Mouse (Mus musculus) lung, postnatal 4 days (tissue): ENCODE results near the gene Ypel4.
A peak's percentile ranks its signal among the peaks of the same experiment; 100 is the strongest.

ENCODE experiments used
- DNase-seq, 2 experiments: peaks; one replicate each; pipeline ENCODE4 v3.0.0; 2021

The Ypel4 gene

GRCm38 (mm10) chr2:84761840-84762239 is 28.0 kb downstream of the Ypel4 start:
- no peak for DNase-seq

DNA sequence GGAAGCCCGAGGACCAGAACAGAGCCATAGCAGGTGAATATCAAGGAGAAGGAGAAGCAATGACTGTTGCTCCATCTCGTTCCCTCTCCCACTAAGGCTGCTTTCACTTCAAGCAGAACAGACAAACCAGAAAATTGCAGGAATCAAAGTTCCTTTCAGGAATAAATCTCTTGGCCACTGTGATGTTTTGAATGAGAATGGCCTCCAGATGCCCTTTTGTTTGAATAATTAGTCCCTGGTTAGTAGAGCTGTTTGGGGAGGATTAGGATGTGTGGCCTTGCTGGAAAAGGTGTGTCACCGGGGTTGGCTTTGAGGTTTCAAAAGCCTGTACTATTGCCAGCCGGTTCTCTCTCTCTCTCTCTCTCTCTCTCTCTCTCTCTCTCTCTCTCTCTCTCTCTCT is 28.4 kb downstream of the Ypel4 start:
- no peak for DNase-seq

GRCm38 (mm10) chr2:84762818-84763217 is 29.0 kb downstream of the Ypel4 start:
- DNase-seq, result no peak

GRCm38 (mm10) chr2:84770501-84770900 is 36.6 kb downstream of the Ypel4 start:
- no peak for DNase-seq

- no peak for DNase-seq
Observed at GRCm38 (mm10) chr2:84772454-84772853, 38.6 kb downstream of the Ypel4 start.

DNA sequence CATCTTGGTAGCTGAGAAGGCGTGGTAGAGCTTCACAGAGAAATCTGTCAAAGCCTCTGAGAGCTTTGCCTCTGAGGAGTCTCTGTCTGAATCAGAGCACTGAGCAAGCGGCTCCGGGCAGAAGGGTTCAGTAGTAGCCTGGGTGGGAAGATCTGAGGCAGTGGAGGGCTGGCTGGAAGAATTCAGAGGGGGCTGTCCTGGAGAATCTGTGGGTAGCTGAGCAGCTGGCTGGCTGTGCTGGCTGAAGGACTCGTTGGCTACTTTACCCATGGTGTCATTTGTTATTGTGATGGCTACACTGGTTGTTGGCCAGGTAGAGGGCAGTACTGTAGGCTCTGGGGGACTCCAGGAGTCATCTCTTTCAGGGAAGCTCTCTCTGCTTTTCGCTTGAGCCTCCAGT is 39.3 kb downstream of the Ypel4 start:
- no peak for DNase-seq

GRCm38 (mm10) chr2:84774751-84775150 is 40.9 kb downstream of the Ypel4 start:
- peak; percentile 80 to 93 for DNase-seq

DNA sequence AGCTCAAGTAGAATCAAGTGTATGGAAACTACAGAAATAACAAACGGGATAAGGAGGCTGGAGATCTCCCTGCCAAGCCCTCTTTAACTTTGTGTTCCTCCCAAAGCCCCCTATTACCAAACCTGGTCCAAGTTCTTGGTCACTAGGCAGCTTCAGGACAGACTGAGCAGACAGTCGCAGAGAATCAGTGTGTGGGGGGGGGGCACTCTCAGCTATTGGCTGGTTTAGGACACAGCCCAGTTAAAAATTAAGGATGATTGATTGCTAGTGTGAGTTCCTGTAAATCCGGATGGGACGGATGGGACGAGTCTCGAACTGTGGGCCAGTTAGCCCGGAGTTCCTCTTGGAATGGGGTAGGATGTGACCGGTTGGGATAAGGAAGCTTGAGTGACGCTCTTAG is 41.4 kb downstream of the Ypel4 start, which contains the start of gene Serping1:
Gene Serping1 (minus strand): TSS at position 204 of the 400 bp plus-strand sequence.
- peak in 1 of 2 experiments; percentile 30 for DNase-seq

GRCm38 (mm10) chr2:84775665-84776064 is 41.8 kb downstream of the Ypel4 start:
- peak; percentile 49 to 71 for DNase-seq

- no peak for DNase-seq
Observed at GRCm38 (mm10) chr2:84777706-84778105, 43.8 kb downstream of the Ypel4 start.

DNA sequence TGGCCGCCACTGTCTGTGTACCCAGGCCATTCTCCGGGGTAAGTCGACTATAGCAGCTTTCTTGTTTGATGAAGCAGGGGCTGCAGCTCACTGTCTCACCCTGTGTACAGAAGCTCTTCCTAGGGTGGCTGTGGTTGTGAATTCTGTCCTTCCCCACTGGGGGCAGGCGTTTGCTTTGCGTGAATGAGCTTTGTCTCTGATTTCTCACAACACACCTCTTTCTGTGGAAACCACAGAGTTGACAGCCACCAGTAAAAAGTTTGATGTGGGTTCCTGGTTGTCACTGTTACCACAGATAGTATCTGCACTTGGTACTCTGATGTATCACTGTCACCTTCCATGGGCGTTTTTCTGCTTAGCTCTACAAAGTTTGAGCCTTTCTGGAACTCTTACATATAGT is 45.4 kb downstream of the Ypel4 start:
- peak in 1 of 2 experiments; percentile 27 for DNase-seq

- DNase-seq, result no peak
Observed at GRCm38 (mm10) chr2:84783315-84783714, 49.5 kb downstream of the Ypel4 start.

GRCm38 (mm10) chr2:84783840-84784566 is 50.1 kb downstream of the Ypel4 start:
- peak; percentile 35 to 65 for DNase-seq
